Mouse (Mus musculus) erythroblast, embryonic 14.5 days (primary cell): ENCODE results near the gene Efr3b.

ENCODE experiments used
- GATA1 ChIP-seq: IDR thresholded peaks from 2 replicates; pipeline ENCODE4 v1.6.1; 2012; ENCODE audit warnings: low read length, inconsistent platforms, mixed read lengths
- TAL1 ChIP-seq: IDR thresholded peaks from 3 replicates; pipeline ENCODE4 v1.6.1; 2012; ENCODE audit warnings: low read length, inconsistent platforms, mixed read lengths

GRCm38 (mm10) chr12:4029064-4029463 lies 9.7 kb downstream of the Efr3b start:
- TF ChIP-seq TAL1 = no peak
- TF ChIP-seq GATA1 = no peak
